Mouse (Mus musculus): ENCODE measurements around the gene Olfr1307. TPM values are rescaled to one million over a fixed set of nuclear protein-coding genes. Genes with fewer than 3 reads are reported as not detected.

The Olfr1307 gene
- total and polyA plus RNA-seq, 3 experiments: not detected

DNA sequence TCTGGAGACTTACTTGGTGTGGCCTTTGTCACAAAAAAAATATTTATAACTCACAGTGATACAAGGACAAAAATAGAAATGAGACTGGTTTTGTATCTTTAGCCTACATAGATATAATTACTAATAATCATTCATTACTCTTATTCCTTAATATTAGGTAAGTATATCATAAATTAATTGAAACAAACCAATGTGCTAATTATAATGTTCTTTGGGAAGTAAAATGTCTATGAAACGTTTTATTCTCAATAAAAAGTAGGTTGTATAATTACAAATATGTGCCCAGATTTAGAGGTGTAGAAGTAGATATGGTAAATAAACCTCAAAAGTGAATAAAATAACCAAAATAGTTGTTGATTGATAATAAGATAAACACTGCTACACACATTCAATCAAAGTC, 15.6 kb upstream of the Olfr1307 start, which contains the start of gene Olfr1308:
Gene Olfr1308 (minus strand): TSS at position 101 of the 400 bp plus-strand sequence.
- Histone ChIP-seq H3K36me3 (replicated peaks in 1 of 2; ENCODE audit: control insufficient read depth in 1 of 2, insufficient read depth in 1 of 2, low read length in 1 of 2) (no peaks in the 10 kb centered on the region), H3K79me2 (replicated peaks; ENCODE audit: control insufficient read depth, extremely low read depth, insufficient read depth, poor library complexity, severe bottlenecking) (no peaks in the 10 kb centered on the region), H3K4me1 (ENCODE audit: control insufficient read depth in 1 of 2, insufficient read depth in 2 of 2) (no peaks in the 10 kb centered on the region), H3K27ac (ENCODE audit: insufficient read depth, low read depth) (no peak within 1 kb of the TSS), H3K4me3 (replicated peaks in 1 of 3; ENCODE audit: low read depth in 2 of 3, low read length in 2 of 3, poor library complexity in 1 of 3) (no peak within 1 kb of the TSS), H3K9me3 (replicated peaks; ENCODE audit: low read length) (no peaks in the 10 kb centered on the region), H3K9ac (ENCODE audit: insufficient read depth, low read depth) (no peak within 1 kb of the TSS), H3K4me2 (ENCODE audit: insufficient read depth, low read depth, poor library complexity, severe bottlenecking) (no peak within 1 kb of the TSS), H3K27me3 (replicated peaks) (peaks cover 4% of the 10 kb centered on the region)
- no peak for DNase-seq (ENCODE audit: extremely low read depth)
- dilution Hi-C loops (cut with MboI; ENCODE audit: extremely low pct_ligation_motif_present, extremely low pct_unique_long_range_greater_than_20kb, low sequenced_read_pairs): no loop called here
- TF ChIP-seq CHD2 (IDR thresholded peaks at IDR 0.05; ENCODE audit: low read length): no peak
- in situ Hi-C loops (cut with MboI; ENCODE audit: low pct_ligation_motif_present, low pct_unique_long_range_greater_than_20kb, low sequenced_read_pairs): no loop called here

GRCm38 (mm10) chr2:111916171-111916570, 33.1 kb downstream of the Olfr1307 start, which contains the start of gene Olfr1306:
TSS of gene Olfr1306 (minus strand) at chr2:111916271.
- H3K4me1 ChIP-seq (ENCODE audit: control insufficient read depth in 1 of 2, insufficient read depth in 2 of 2): no peaks in the 10 kb centered on the region
- no peak within 1 kb of the TSS for H3K27ac ChIP-seq (ENCODE audit: insufficient read depth, low read depth)
- dilution Hi-C loops (cut with MboI; ENCODE audit: extremely low pct_ligation_motif_present, extremely low pct_unique_long_range_greater_than_20kb, low sequenced_read_pairs): no loop called here
- no peak within 1 kb of the TSS for H3K4me3 ChIP-seq (replicated peaks in 1 of 3; ENCODE audit: low read depth in 2 of 3, low read length in 2 of 3, poor library complexity in 1 of 3)
- H3K79me2 ChIP-seq (replicated peaks; ENCODE audit: control insufficient read depth, extremely low read depth, insufficient read depth, poor library complexity, severe bottlenecking): no peaks in the 10 kb centered on the region
- TF ChIP-seq MEF2A (IDR thresholded peaks at IDR 0.05; ENCODE audit: borderline replicate concordance, low read depth, low read length) (no peak), PAX5 (IDR thresholded peaks at IDR 0.05; ENCODE audit: low read length) (no peak), ELF1 (IDR thresholded peaks at IDR 0.05; ENCODE audit: low read depth, low read length) (no peak), MAZ (IDR thresholded peaks at IDR 0.05; ENCODE audit: low read depth, low read length) (no peak), ZKSCAN1 (IDR thresholded peaks at IDR 0.05; ENCODE audit: borderline replicate concordance, low read depth, low read length) (no peak), CTCF (conservative IDR thresholded peaks at IDR 0.05 in 1 of 2, IDR thresholded peaks at IDR 0.05 in 1 of 2; ENCODE audit: low read depth in 2 of 2, low read length in 2 of 2) (no peak), BHLHE40 (IDR thresholded peaks at IDR 0.05; ENCODE audit: low read depth, low read length) (no peak), MAFK (IDR thresholded peaks at IDR 0.05; ENCODE audit: insufficient replicate concordance, low read length) (no peak), KAT2A (IDR thresholded peaks at IDR 0.05; ENCODE audit: insufficient replicate concordance, low read length) (no peak), HCFC1 (IDR thresholded peaks at IDR 0.05; ENCODE audit: low read depth, low read length) (no peak), E2F4 (IDR thresholded peaks at IDR 0.05; ENCODE audit: insufficient replicate concordance, low read depth, low read length) (no peak), NRF1 (IDR thresholded peaks at IDR 0.05; ENCODE audit: low read depth, low read length) (no peak), ZC3H11A (IDR thresholded peaks at IDR 0.05; ENCODE audit: low read depth, low read length) (no peak), MYC (IDR thresholded peaks at IDR 0.05; ENCODE audit: low read depth, low read length) (no peak), MAX (IDR thresholded peaks at IDR 0.05; ENCODE audit: low read length) (no peak), SIN3A (IDR thresholded peaks at IDR 0.05; ENCODE audit: low read length) (no peak), MXI1 (IDR thresholded peaks at IDR 0.05; ENCODE audit: low read depth, low read length) (no peak), JUN (IDR thresholded peaks at IDR 0.05; ENCODE audit: insufficient read depth, low read depth, low read length) (no peak), SMC3 (IDR thresholded peaks at IDR 0.05; ENCODE audit: low read depth, low read length) (no peak)
- H3K36me3 ChIP-seq (replicated peaks in 1 of 2; ENCODE audit: control insufficient read depth in 1 of 2, insufficient read depth in 1 of 2, low read length in 1 of 2): no peaks in the 10 kb centered on the region
- no peak within 1 kb of the TSS for H3K4me2 ChIP-seq (ENCODE audit: insufficient read depth, low read depth, poor library complexity, severe bottlenecking)
- no peak for DNase-seq (ENCODE audit: extremely low read depth)
- in situ Hi-C loops (cut with MboI; ENCODE audit: low pct_ligation_motif_present, low pct_unique_long_range_greater_than_20kb, low sequenced_read_pairs): no loop called here
- no peak within 1 kb of the TSS for H3K9ac ChIP-seq (ENCODE audit: insufficient read depth, low read depth)
- no peaks in the 10 kb centered on the region for H3K9me3 ChIP-seq (replicated peaks; ENCODE audit: low read length)
- no peaks in the 10 kb centered on the region for H3K27me3 ChIP-seq (replicated peaks)

Other genes with a start within 250 kb of the Olfr1307 start
- gene Olfr1301, start 198.4 kb downstream of the Olfr1307 start, total RNA-seq (2012; rRNA removed): not detected in 2 replicates
- gene Olfr1301, start 198.4 kb downstream of the Olfr1307 start, total RNA-seq (2014; rRNA removed): not detected in 2 replicates
- not detected in 2 replicates for gene Olfr1301, start 198.4 kb downstream of the Olfr1307 start, polyA plus RNA-seq (2012; ENCODE audit: insufficient read length, low read depth)
- not detected in 2 replicates for gene Olfr1302, start 172.0 kb downstream of the Olfr1307 start, total RNA-seq (2012; rRNA removed)
- not detected in 2 replicates for gene Olfr1302, start 172.0 kb downstream of the Olfr1307 start, total RNA-seq (2014; rRNA removed)
- not detected in 2 replicates for gene Olfr1302, start 172.0 kb downstream of the Olfr1307 start, polyA plus RNA-seq (2012; ENCODE audit: insufficient read length, low read depth)
- gene Olfr1303, start 129.1 kb downstream of the Olfr1307 start, total RNA-seq (2012; rRNA removed): not detected in 2 replicates
- not detected in 2 replicates for gene Olfr1303, start 129.1 kb downstream of the Olfr1307 start, total RNA-seq (2014; rRNA removed)
- gene Olfr1303, start 129.1 kb downstream of the Olfr1307 start, polyA plus RNA-seq (2012; ENCODE audit: insufficient read length, low read depth): not detected in 2 replicates
- gene Olfr1305, start 72.3 kb downstream of the Olfr1307 start, total RNA-seq (2012; rRNA removed): not detected in 2 replicates
- not detected in 2 replicates for gene Olfr1305, start 72.3 kb downstream of the Olfr1307 start, total RNA-seq (2014; rRNA removed)
- gene Olfr1305, start 72.3 kb downstream of the Olfr1307 start, polyA plus RNA-seq (2012; ENCODE audit: insufficient read length, low read depth): not detected in 2 replicates
- gene Olfr1306, start 33.2 kb downstream of the Olfr1307 start, total RNA-seq (2012; rRNA removed): not detected in 2 replicates
- gene Olfr1306, start 33.2 kb downstream of the Olfr1307 start, total RNA-seq (2014; rRNA removed): not detected in 2 replicates
- not detected in 2 replicates for gene Olfr1306, start 33.2 kb downstream of the Olfr1307 start, polyA plus RNA-seq (2012; ENCODE audit: insufficient read length, low read depth)
- gene Olfr1308, start 15.5 kb upstream of the Olfr1307 start, total RNA-seq (2012; rRNA removed): not detected in 2 replicates
- gene Olfr1308, start 15.5 kb upstream of the Olfr1307 start, total RNA-seq (2014; rRNA removed): not detected in 2 replicates
- not detected in 2 replicates for gene Olfr1308, start 15.5 kb upstream of the Olfr1307 start, polyA plus RNA-seq (2012; ENCODE audit: insufficient read length, low read depth)
- not detected in 2 replicates for gene Olfr1309, start 40.8 kb upstream of the Olfr1307 start, total RNA-seq (2012; rRNA removed)
- not detected in 2 replicates for gene Olfr1309, start 40.8 kb upstream of the Olfr1307 start, total RNA-seq (2014; rRNA removed)
- gene Olfr1309, start 40.8 kb upstream of the Olfr1307 start, polyA plus RNA-seq (2012; ENCODE audit: insufficient read length, low read depth): not detected in 2 replicates
- not detected in 2 replicates for gene Olfr1310, start 63.3 kb upstream of the Olfr1307 start, total RNA-seq (2012; rRNA removed)
- not detected in 2 replicates for gene Olfr1310, start 63.3 kb upstream of the Olfr1307 start, total RNA-seq (2014; rRNA removed)
- not detected in 2 replicates for gene Olfr1310, start 63.3 kb upstream of the Olfr1307 start, polyA plus RNA-seq (2012; ENCODE audit: insufficient read length, low read depth)
- not detected in 2 replicates for gene Olfr1311, start 75.0 kb upstream of the Olfr1307 start, total RNA-seq (2012; rRNA removed)
- gene Olfr1311, start 75.0 kb upstream of the Olfr1307 start, total RNA-seq (2014; rRNA removed): not detected in 2 replicates
- not detected in 2 replicates for gene Olfr1311, start 75.0 kb upstream of the Olfr1307 start, polyA plus RNA-seq (2012; ENCODE audit: insufficient read length, low read depth)
- gene Olfr1312, start 100.8 kb upstream of the Olfr1307 start, total RNA-seq (2012; rRNA removed): not detected in 2 replicates
- gene Olfr1312, start 100.8 kb upstream of the Olfr1307 start, total RNA-seq (2014; rRNA removed): not detected in 2 replicates
- not detected in 2 replicates for gene Olfr1312, start 100.8 kb upstream of the Olfr1307 start, polyA plus RNA-seq (2012; ENCODE audit: insufficient read length, low read depth)
- not detected in 2 replicates for gene Olfr1313, start 128.4 kb upstream of the Olfr1307 start, total RNA-seq (2012; rRNA removed)
- not detected in 2 replicates for gene Olfr1313, start 128.4 kb upstream of the Olfr1307 start, total RNA-seq (2014; rRNA removed)
- not detected in 2 replicates for gene Olfr1313, start 128.4 kb upstream of the Olfr1307 start, polyA plus RNA-seq (2012; ENCODE audit: insufficient read length, low read depth)
- not detected in 2 replicates for gene Olfr1314, start 147.3 kb upstream of the Olfr1307 start, total RNA-seq (2012; rRNA removed)
- not detected in 2 replicates for gene Olfr1314, start 147.3 kb upstream of the Olfr1307 start, total RNA-seq (2014; rRNA removed)
- gene Olfr1314, start 147.3 kb upstream of the Olfr1307 start, polyA plus RNA-seq (2012; ENCODE audit: insufficient read length, low read depth): not detected in 2 replicates
- not detected in 2 replicates for gene Olfr1315-ps1, start 166.0 kb upstream of the Olfr1307 start, total RNA-seq (2012; rRNA removed)
- gene Olfr1315-ps1, start 166.0 kb upstream of the Olfr1307 start, total RNA-seq (2014; rRNA removed): not detected in 2 replicates
- not detected in 2 replicates for gene Olfr1315-ps1, start 166.0 kb upstream of the Olfr1307 start, polyA plus RNA-seq (2012; ENCODE audit: insufficient read length, low read depth)
- gene Olfr1316, start 185.5 kb upstream of the Olfr1307 start, total RNA-seq (2012; rRNA removed): not detected in 2 replicates
- not detected in 2 replicates for gene Olfr1316, start 185.5 kb upstream of the Olfr1307 start, total RNA-seq (2014; rRNA removed)
- gene Olfr1316, start 185.5 kb upstream of the Olfr1307 start, polyA plus RNA-seq (2012; ENCODE audit: insufficient read length, low read depth): not detected in 2 replicates
- not detected in 2 replicates for gene Olfr1317, start 190.9 kb upstream of the Olfr1307 start, total RNA-seq (2012; rRNA removed)
- not detected in 2 replicates for gene Olfr1317, start 190.9 kb upstream of the Olfr1307 start, total RNA-seq (2014; rRNA removed)
- not detected in 2 replicates for gene Olfr1317, start 190.9 kb upstream of the Olfr1307 start, polyA plus RNA-seq (2012; ENCODE audit: insufficient read length, low read depth)
- not detected in 2 replicates for gene Olfr1318, start 204.8 kb upstream of the Olfr1307 start, total RNA-seq (2012; rRNA removed)
- gene Olfr1318, start 204.8 kb upstream of the Olfr1307 start, total RNA-seq (2014; rRNA removed): not detected in 2 replicates
- gene Olfr1318, start 204.8 kb upstream of the Olfr1307 start, polyA plus RNA-seq (2012; ENCODE audit: insufficient read length, low read depth): not detected in 2 replicates